Mouse (Mus musculus) spleen, embryonic (tissue): Measurements from ENCODE around the gene Arl5a.

Source experiments
- CTCF ChIA-PET: fragments of 350-600 bp; sonication (Branson Sonifier 250); formaldehyde crosslinking; loops from one replicate; lab custom pipeline; 2022; lab: Charles Lee

Gene Arl5a

GRCm38 (mm10) chr2:52367665-52368064, 57.0 kb downstream of the Arl5a start:
- CTCF ChIA-PET, result no interaction called here

DNA sequence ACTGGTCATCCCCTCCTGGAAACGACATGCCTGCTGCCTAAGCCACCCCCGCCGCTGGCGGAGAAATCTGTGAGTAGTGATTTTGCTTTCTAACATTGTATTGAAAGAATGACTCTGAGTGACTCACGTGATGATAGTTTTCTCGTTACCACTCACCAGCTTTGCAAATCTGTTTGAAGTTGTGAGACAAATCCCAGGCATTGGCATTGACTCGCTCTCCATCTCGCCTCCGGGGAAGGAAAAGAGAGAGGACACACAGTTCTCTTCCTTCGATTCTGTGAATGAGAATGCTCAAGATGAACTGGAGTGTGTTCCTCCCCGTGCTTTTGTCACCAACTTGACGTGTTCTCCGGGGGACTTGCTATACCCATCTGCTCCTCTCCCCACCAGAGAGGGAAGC, 57.5 kb downstream of the Arl5a start:
- CTCF ChIA-PET, result no interaction called here

GRCm38 (mm10) chr2:52361086-52361485, 63.6 kb downstream of the Arl5a start:
- CTCF ChIA-PET, result no interaction called here

DNA sequence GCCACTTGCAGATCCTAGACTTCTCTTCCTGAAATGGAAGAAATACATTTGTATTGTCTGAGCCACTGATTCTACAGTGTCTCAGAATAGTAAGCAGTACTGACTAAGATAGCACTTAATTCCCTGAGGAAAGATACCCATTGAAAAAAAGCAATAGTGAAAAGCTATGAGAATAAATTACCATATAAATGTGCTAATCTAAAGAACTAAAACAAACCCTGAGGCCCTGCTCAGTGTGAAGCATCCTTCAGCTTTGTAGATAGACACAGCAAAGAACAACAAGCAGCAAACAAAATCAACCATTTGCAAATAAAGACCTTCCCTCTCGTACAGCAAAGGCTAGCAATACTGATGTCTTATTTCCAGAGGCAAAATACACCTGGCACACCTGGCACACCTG, 65.0 kb downstream of the Arl5a start:
- CTCF ChIA-PET, result no interaction called here

GRCm38 (mm10) chr2:52358156-52358555, 66.5 kb downstream of the Arl5a start:
- CTCF ChIA-PET, result no interaction called here

GRCm38 (mm10) chr2:52351029-52351428, 73.7 kb downstream of the Arl5a start:
- CTCF ChIA-PET, result no interaction called here
